Mouse (Mus musculus) brain, embryonic 14.5 days (tissue): ENCODE measurements at regions not wholly inside any gene's neighbourhood (a gene's known extent, or its start where the extent isn't known, plus 50 kb on each side); places are given as distances from the start of the nearest gene placed in this dataset.

Experiments
- CTCF ChIP-seq: fragments of 200-500 bp; IDR thresholded peaks from 2 replicates; pipeline ENCODE4 v1.5.1; 2012; ENCODE audit warnings: inconsistent platforms, mild to moderate bottlenecking, moderate library complexity, borderline replicate concordance; ENCODE audit not compliant: insufficient read depth, insufficient read length; ENCODE audit errors: extremely low read depth
- POLR2A ChIP-seq: fragments of 200-500 bp; IDR thresholded peaks from 2 replicates; pipeline ENCODE4 v1.6.1; 2012; ENCODE audit warnings: mild to moderate bottlenecking, inconsistent platforms, borderline replicate concordance; ENCODE audit not compliant: poor library complexity, insufficient read depth, insufficient read length, severe bottlenecking; ENCODE audit errors: extremely low read depth

GRCm38 (mm10) chr14:15064991-15065525, 261.8 kb downstream of the Nek10 start:
- TF ChIP-seq CTCF (no peak), POLR2A (no peak)
